Comparison of ENCODE assay signal across 8 mouse cellular contexts in genomic region chr11:59226787-59227603, GRCm38 (mm10). TPM values are rescaled to one million over a fixed set of nuclear protein-coding genes. Genes with fewer than 3 reads are reported as not detected.
A peak's percentile ranks its signal among the peaks of the same experiment; 100 is the strongest.
DNase-seq lines count a peak whose midpoint lies in the region; ATAC-seq and TF ChIP-seq lines count a peak whose summit lies in the region.

No protein-coding gene starts in this region.

- peak overlapping the region; percentile 97 for H3K27ac ChIP-seq in embryonic facial prominence, embryonic 14.5 days (replicated peaks; ENCODE audit: low read depth, low read length)
- H3K27ac ChIP-seq in intestine, embryonic 15.5 days: peak overlapping the region; percentile 97
- peak overlapping the region; percentile 99 for H3K27ac ChIP-seq in lung, postnatal 0 days (ENCODE audit: low read length)

- WGBS in embryonic facial prominence, embryonic 14.5 days: 5% methylated on average over 21 of the region's 21 CpGs
- 3% methylated on average over 21 of the region's 21 CpGs for WGBS in intestine, embryonic 15.5 days
- WGBS in lung, postnatal 0 days: 1% methylated on average over 21 of the region's 21 CpGs

- peaks cover 37% of the 10 kb centered on the region for H3K4me1 ChIP-seq in embryonic facial prominence, embryonic 14.5 days (ENCODE audit: control insufficient read depth, insufficient read depth, low read length)
- H3K4me1 ChIP-seq in intestine, embryonic 15.5 days (replicated peaks): peaks cover 45% of the 10 kb centered on the region
- peaks cover 41% of the 10 kb centered on the region for H3K4me1 ChIP-seq in lung, postnatal 0 days (ENCODE audit: insufficient read depth, low read depth, low read length)

- peak overlapping the region; percentile 100 for H3K4me3 ChIP-seq in embryonic facial prominence, embryonic 14.5 days (ENCODE audit: low read depth, low read length)
- H3K4me3 ChIP-seq in intestine, embryonic 15.5 days (replicated peaks): peak overlapping the region; percentile 100
- H3K4me3 ChIP-seq in lung, postnatal 0 days (ENCODE audit: low read depth, low read length): peak overlapping the region; percentile 99

- H3K27me3 ChIP-seq in embryonic facial prominence, embryonic 14.5 days (replicated peaks; ENCODE audit: control insufficient read depth, insufficient read depth, low read length): no peaks in the 10 kb centered on the region
- H3K27me3 ChIP-seq in intestine, embryonic 15.5 days (replicated peaks): no peaks in the 10 kb centered on the region
- H3K27me3 ChIP-seq in lung, postnatal 0 days (replicated peaks; ENCODE audit: insufficient read depth, low read length): no peaks in the 10 kb centered on the region

- DNase-seq in retina, postnatal 1 day: peak; percentile 13
- no peak for DNase-seq in retina, embryonic 14.5 days (ENCODE audit: low spot score)
- DNase-seq in embryonic facial prominence, embryonic 14.5 days (ENCODE audit: low spot score): no peak
- DNase-seq in lung, postnatal 0 days (ENCODE audit: low spot score): peak; percentile 73
- DNase-seq in ovary, adult 18-20 months (ENCODE audit: low spot score): no peak
- no peak for DNase-seq in spleen, postnatal 4 days (ENCODE audit: low spot score in 2 of 2)
- DNase-seq in gastrocnemius, postnatal 14 days: no peak

- TF ChIP-seq CTCF in lung, postnatal 0 days (IDR thresholded peaks at IDR 0.05): no peak; the same call in 1 of the 2 replicates

- H3K9ac ChIP-seq in embryonic facial prominence, embryonic 14.5 days (ENCODE audit: low read depth, low read length): peak overlapping the region; percentile 100
- H3K9ac ChIP-seq in intestine, embryonic 15.5 days: peak overlapping the region; percentile 100
- H3K9ac ChIP-seq in lung, postnatal 0 days (replicated peaks; ENCODE audit: low read depth): peak overlapping the region; percentile 99

- TF ChIP-seq EP300 in lung, postnatal 0 days (IDR thresholded peaks at IDR 0.05): no peak

- intact Hi-C loops in gastrocnemius, postnatal 14 days (cut with DNase I; ENCODE audit: low total_unique reads): no loop called here

- no peaks in the 10 kb centered on the region for H3K9me3 ChIP-seq in embryonic facial prominence, embryonic 14.5 days (ENCODE audit: control insufficient read depth, low read length)
- no peaks in the 10 kb centered on the region for H3K9me3 ChIP-seq in intestine, embryonic 15.5 days
- no peaks in the 10 kb centered on the region for H3K9me3 ChIP-seq in lung, postnatal 0 days (ENCODE audit: low read length)

- ATAC-seq in embryonic facial prominence, embryonic 14.5 days (ENCODE audit: low read depth): no peak
- no peak for ATAC-seq in intestine, embryonic 15.5 days
- no peak for ATAC-seq in lung, postnatal 0 days

- peaks cover 3% of the 10 kb centered on the region; the same call in 1 of the 2 replicates for H3K36me3 ChIP-seq in embryonic facial prominence, embryonic 14.5 days (ENCODE audit: control insufficient read depth, insufficient read depth, low read length)
- H3K36me3 ChIP-seq in intestine, embryonic 15.5 days: no peaks in the 10 kb centered on the region
- H3K36me3 ChIP-seq in lung, postnatal 0 days (ENCODE audit: insufficient read depth, low read length): no peaks in the 10 kb centered on the region

- peak overlapping the region; percentile 82 for H3K4me2 ChIP-seq in embryonic facial prominence, embryonic 14.5 days (ENCODE audit: low read depth, low read length)
- H3K4me2 ChIP-seq in intestine, embryonic 15.5 days (replicated peaks): peak overlapping the region; percentile 68
- peak overlapping the region; percentile 93 for H3K4me2 ChIP-seq in lung, postnatal 0 days (replicated peaks; ENCODE audit: low read depth, low read length)

RNA-seq across cellular contexts. Expression of gene Arf1, which starts 1.1 kb away (rescaled TPM):
- polyA plus RNA-seq in embryonic facial prominence, embryonic 14.5 days (2014; fragmentation: Nextera tagmentation; extraction: Ambion mirVana): 665 and 687 TPM in 2 replicates
- 688 and 694 TPM in 2 replicates for polyA plus RNA-seq in intestine, embryonic 15.5 days (2015; fragmentation: Nextera tagmentation; extraction: Ambion mirVana)
- 630 and 647 TPM in 2 replicates for polyA plus RNA-seq in lung, postnatal 0 days (2015; fragmentation: Nextera tagmentation; extraction: Ambion mirVana)
- 100 to 1,000 TPM; 195 to 207 TPM for total RNA-seq in gastrocnemius, postnatal 14 days (2021)

RNA-seq across cellular contexts. Expression of gene 2310033P09Rik, which starts 18.9 kb away (rescaled TPM):
- polyA plus RNA-seq in embryonic facial prominence, embryonic 14.5 days (2014; fragmentation: Nextera tagmentation; extraction: Ambion mirVana): 23.9 and 27.0 TPM in 2 replicates
- 29.1 and 30.2 TPM in 2 replicates for polyA plus RNA-seq in intestine, embryonic 15.5 days (2015; fragmentation: Nextera tagmentation; extraction: Ambion mirVana)
- polyA plus RNA-seq in lung, postnatal 0 days (2015; fragmentation: Nextera tagmentation; extraction: Ambion mirVana): 32.9 and 34.8 TPM in 2 replicates
- total RNA-seq in gastrocnemius, postnatal 14 days (2021): 1 to 10 TPM; 4.1 to 4.6 TPM

RNA-seq across cellular contexts. Expression of gene Mrpl55, which starts 24.7 kb away (rescaled TPM):
- polyA plus RNA-seq in embryonic facial prominence, embryonic 14.5 days (2014; fragmentation: Nextera tagmentation; extraction: Ambion mirVana): 81.9 and 89.3 TPM in 2 replicates
- 101 and 103 TPM in 2 replicates for polyA plus RNA-seq in intestine, embryonic 15.5 days (2015; fragmentation: Nextera tagmentation; extraction: Ambion mirVana)
- polyA plus RNA-seq in lung, postnatal 0 days (2015; fragmentation: Nextera tagmentation; extraction: Ambion mirVana): 60.0 and 74.0 TPM in 2 replicates
- 10 to 100 TPM; 36.6 to 44.3 TPM for total RNA-seq in gastrocnemius, postnatal 14 days (2021)

RNA-seq across cellular contexts. Expression of gene Guk1, which starts 35.0 kb away (rescaled TPM):
- 114 and 126 TPM in 2 replicates for polyA plus RNA-seq in embryonic facial prominence, embryonic 14.5 days (2014; fragmentation: Nextera tagmentation; extraction: Ambion mirVana)
- 109 and 126 TPM in 2 replicates for polyA plus RNA-seq in intestine, embryonic 15.5 days (2015; fragmentation: Nextera tagmentation; extraction: Ambion mirVana)
- polyA plus RNA-seq in lung, postnatal 0 days (2015; fragmentation: Nextera tagmentation; extraction: Ambion mirVana): 151 and 168 TPM in 2 replicates
- total RNA-seq in gastrocnemius, postnatal 14 days (2021): 10 to 100 TPM; 17.1 to 20.2 TPM

RNA-seq across cellular contexts. Expression of gene Gjc2, which starts 44.0 kb away (rescaled TPM):
- 0.29 and 0.60 TPM in 2 replicates for polyA plus RNA-seq in embryonic facial prominence, embryonic 14.5 days (2014; fragmentation: Nextera tagmentation; extraction: Ambion mirVana)
- 1.1 and 1.3 TPM in 2 replicates for polyA plus RNA-seq in intestine, embryonic 15.5 days (2015; fragmentation: Nextera tagmentation; extraction: Ambion mirVana)
- 1.8 and 2.5 TPM in 2 replicates for polyA plus RNA-seq in lung, postnatal 0 days (2015; fragmentation: Nextera tagmentation; extraction: Ambion mirVana)
- under 1 TPM; 0.27 to 0.62 TPM for total RNA-seq in gastrocnemius, postnatal 14 days (2021)

Comparison
In these comparisons a context has a peak if more than half of its experiments do, and no peak if none do; other contexts are left out.
1. DNase-seq: peak in retina, postnatal 1 day (single experiment) and lung, postnatal 0 days (single experiment); none in retina, embryonic 14.5 days (single experiment), embryonic facial prominence, embryonic 14.5 days (single experiment), ovary, adult 18-20 months (single experiment), spleen, postnatal 4 days (0 of 2) and gastrocnemius, postnatal 14 days (single experiment).
2. Peak in every context shown above with its lines, with median percentiles within 50 percentile points of each other: H3K27ac ChIP-seq, H3K4me2 ChIP-seq, H3K4me3 ChIP-seq and H3K9ac ChIP-seq.